Mouse (Mus musculus) hindbrain, embryonic 12.5 days (tissue): ENCODE results near the gene Gtdc1. TPM values are rescaled to one million over a fixed set of nuclear protein-coding genes. Genes with fewer than 3 reads are reported as not detected.

Experiments
- ATAC-seq: fragments of 200-750 bp; cut with Nextera tagmentation; 2 replicates; pipeline ENCODE4 v1.8.0; 2017; ENCODE audit warnings: moderate TSS enrichment; ENCODE audit not compliant: low FRiP score
- H3K27ac ChIP-seq: fragments of 300-500 bp; sonication (generic); 2 replicates; pipeline ENCODE4 v1.5.1; 2016; ENCODE audit warnings: mild to moderate bottlenecking
- H3K27me3 ChIP-seq: fragments of 300-500 bp; sonication (generic); 2 replicates; pipeline ENCODE4 v1.6.1; 2016; ENCODE audit warnings: mild to moderate bottlenecking
- H3K36me3 ChIP-seq: fragments of 300-500 bp; sonication (generic); 2 replicates; pipeline ENCODE4 v1.6.1; 2016; ENCODE audit warnings: mild to moderate bottlenecking
- H3K4me1 ChIP-seq: fragments of 300-500 bp; sonication (generic); 2 replicates; pipeline ENCODE4 v1.6.1; 2016
- H3K4me2 ChIP-seq: fragments of 300-500 bp; sonication (generic); replicated peaks from 2 replicates; pipeline ENCODE4 v1.6.1; 2016; ENCODE audit warnings: mild to moderate bottlenecking
- H3K4me3 ChIP-seq: fragments of 300-500 bp; sonication (generic); 2 replicates; pipeline ENCODE4 v1.5.1; 2016; ENCODE audit warnings: mild to moderate bottlenecking
- H3K9ac ChIP-seq: fragments of 300-500 bp; sonication (generic); 2 replicates; pipeline ENCODE4 v1.6.1; 2016; ENCODE audit warnings: mild to moderate bottlenecking, moderate library complexity
- H3K9me3 ChIP-seq: fragments of 300-500 bp; sonication (generic); replicated peaks from 2 replicates; pipeline ENCODE4 v1.6.1; 2016; ENCODE audit warnings: mild to moderate bottlenecking
- whole genome bisulfite sequencing: fragments of 180-500 bp; shearing (Covaris S2); methylation state at CpG from one replicate; pipeline ENCODE4 v1.1.7; 2016; 5-methylcytosine and 5-hydroxymethylcytosine counted together
- polyA plus RNA-seq: library from polyadenylated mRNA; unstranded; fragments of >200 nt; fragmentation: Nextera tagmentation; extraction: Ambion mirVana; gene quantifications from 2 replicates; pipeline ENCODE4 v1.2.1, GENCODE M21; 2016

The Gtdc1 gene
- polyA plus RNA-seq, 1 experiment from 2014 or later = 16.1 TPM

DNA sequence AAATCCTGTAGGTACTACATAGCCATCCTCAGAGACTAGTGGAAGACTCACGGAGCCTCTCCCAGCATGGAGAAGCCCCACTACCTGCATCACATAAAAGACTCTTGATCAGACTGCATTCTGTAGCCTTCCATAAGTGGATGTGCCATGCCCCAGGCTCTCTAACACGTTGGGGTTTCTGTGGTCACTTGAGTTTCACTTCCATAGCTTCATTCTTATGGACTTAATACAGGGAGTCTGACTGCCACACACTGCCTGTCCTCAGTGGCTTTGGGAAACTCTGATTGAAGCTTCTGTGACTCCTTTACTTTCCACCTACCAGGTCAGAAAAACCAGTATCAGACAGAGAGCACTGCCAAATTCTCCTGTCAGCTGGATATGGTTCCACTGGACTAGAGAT lies 98.1 kb downstream of the Gtdc1 start:
- Histone ChIP-seq H3K36me3 (no peaks in the 10 kb centered on the region), H3K27me3 (no peaks in the 10 kb centered on the region), H3K4me2 (no peak overlapping the region), H3K9ac (no peak overlapping the region), H3K9me3 (no peaks in the 10 kb centered on the region), H3K4me3 (no peak overlapping the region), H3K4me1 (no peaks in the 10 kb centered on the region), H3K27ac (no peak overlapping the region)
- ATAC-seq = no peak
- WGBS = 81% methylated on average over 2 of the region's 2 CpGs

DNA sequence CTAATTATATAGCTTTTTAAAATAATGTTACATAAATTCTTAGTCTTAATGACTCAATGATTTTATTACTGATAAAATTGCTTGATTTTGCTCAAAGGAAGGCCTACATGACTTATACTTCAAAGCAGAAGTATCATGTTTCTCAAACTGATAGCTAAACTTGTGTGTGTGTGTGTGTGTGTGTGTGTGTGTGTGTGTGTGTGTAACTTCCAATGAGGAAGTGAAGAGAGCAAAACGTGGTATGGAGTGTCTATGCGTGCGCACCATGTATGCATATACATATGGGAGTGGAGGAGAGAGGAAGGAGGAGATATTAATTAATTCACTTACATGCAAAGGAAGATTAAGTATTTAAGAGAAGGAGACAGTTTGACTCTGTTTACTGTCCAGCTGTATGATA lies 100.8 kb downstream of the Gtdc1 start:
- Histone ChIP-seq H3K27ac (no peak overlapping the region), H3K4me3 (no peak overlapping the region), H3K27me3 (no peaks in the 10 kb centered on the region), H3K4me2 (no peak overlapping the region), H3K36me3 (no peaks in the 10 kb centered on the region), H3K9me3 (no peaks in the 10 kb centered on the region), H3K9ac (no peak overlapping the region), H3K4me1 (no peaks in the 10 kb centered on the region)
- ATAC-seq = no peak
- WGBS = 94% methylated on average over 3 of the region's 3 CpGs

DNA sequence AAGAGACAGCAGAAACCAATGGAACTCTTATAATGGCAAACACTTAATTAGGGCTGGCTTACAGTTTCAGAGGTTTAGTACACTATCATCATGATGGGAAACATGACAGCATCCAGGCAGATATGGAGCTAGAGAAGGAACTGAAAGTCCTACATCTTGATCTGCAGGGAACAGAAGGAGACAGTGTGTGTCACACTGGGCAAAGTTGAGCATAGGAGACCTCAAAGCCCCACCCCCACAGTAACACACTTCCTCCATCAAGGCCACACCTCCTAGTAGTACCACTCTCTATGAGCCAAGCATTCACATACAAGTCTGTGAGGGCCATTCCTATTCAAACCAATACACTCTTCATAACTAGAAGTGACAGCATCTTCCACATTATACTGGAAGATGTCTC lies 109.7 kb downstream of the Gtdc1 start:
- Histone ChIP-seq H3K9me3 (no peaks in the 10 kb centered on the region), H3K4me3 (no peak overlapping the region), H3K27me3 (no peaks in the 10 kb centered on the region), H3K27ac (no peak overlapping the region), H3K9ac (no peak overlapping the region), H3K4me1 (no peaks in the 10 kb centered on the region), H3K4me2 (no peak overlapping the region), H3K36me3 (no peaks in the 10 kb centered on the region)
- ATAC-seq = no peak

DNA sequence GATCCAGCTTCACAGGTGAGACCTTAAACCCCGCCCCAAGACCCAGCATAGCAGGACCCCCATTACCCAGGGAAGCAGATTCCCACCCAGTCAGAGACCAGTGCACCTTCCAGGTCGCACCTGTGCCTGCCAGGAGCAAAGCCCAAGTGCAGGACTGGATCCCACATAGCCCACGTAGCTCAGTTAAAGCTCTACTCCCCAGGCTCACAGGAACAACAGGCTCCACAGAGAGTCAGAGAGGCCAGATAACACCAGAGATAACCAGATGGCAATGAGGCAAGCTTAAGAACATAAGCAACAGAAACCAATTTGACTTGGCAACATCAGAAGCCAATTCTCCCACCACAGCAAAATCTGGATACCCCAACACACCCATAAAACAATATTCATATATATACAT lies 113.7 kb downstream of the Gtdc1 start:
- Histone ChIP-seq H3K27me3 (no peaks in the 10 kb centered on the region), H3K4me2 (no peak overlapping the region), H3K4me1 (no peaks in the 10 kb centered on the region), H3K36me3 (no peaks in the 10 kb centered on the region), H3K4me3 (no peak overlapping the region), H3K9ac (no peak overlapping the region), H3K9me3 (no peaks in the 10 kb centered on the region), H3K27ac (no peak overlapping the region)
- WGBS = 66% methylated on average over 3 of the region's 3 CpGs
- ATAC-seq = no peak

DNA sequence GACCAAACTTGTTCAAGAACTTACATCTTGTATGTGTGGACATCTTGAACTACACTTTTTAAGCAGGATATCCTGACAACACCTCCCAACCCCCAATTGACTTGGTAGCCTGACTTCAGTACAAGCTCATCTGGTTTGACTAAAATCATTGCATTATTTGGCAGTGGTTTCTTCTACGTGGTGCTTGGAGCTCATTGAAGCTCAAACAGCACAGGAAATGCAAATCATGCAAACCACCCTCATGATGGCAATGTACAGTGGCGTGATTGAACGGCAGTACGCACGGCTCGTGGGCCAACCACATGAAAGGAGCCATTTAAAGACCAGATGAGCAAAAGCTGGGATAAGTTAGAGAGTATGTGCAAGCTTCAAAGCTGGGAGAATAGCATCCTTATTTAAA lies 123.0 kb downstream of the Gtdc1 start:
- H3K9ac ChIP-seq = no peak overlapping the region
- no peaks in the 10 kb centered on the region for H3K36me3 ChIP-seq
- no peak overlapping the region for H3K27ac ChIP-seq
- H3K4me1 ChIP-seq = no peaks in the 10 kb centered on the region
- H3K9me3 ChIP-seq = no peaks in the 10 kb centered on the region
- H3K4me3 ChIP-seq = no peak overlapping the region
- no peak for ATAC-seq
- no peaks in the 10 kb centered on the region for H3K27me3 ChIP-seq
- no peak overlapping the region for H3K4me2 ChIP-seq
- WGBS = 78% methylated on average over 6 of the region's 6 CpGs

DNA sequence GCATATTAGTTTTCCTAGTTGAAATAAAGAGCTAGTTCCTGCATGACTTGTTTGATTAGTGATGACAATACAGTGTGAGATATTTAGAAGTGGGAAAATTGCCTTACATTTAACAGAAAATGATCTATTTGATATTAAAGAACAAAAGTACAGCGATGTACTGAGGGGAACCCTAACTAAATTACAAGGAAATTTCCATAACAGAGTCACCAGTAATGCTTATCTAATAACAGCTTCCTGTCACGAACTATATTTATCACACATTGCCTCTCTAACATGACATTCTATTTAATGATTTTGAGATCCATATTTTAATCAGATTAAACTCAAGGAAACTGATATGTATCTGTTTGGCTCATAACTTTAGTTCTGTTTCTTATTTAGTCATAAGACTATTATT lies 126.1 kb downstream of the Gtdc1 start:
- no peak overlapping the region for H3K4me2 ChIP-seq
- no peaks in the 10 kb centered on the region for H3K9me3 ChIP-seq
- H3K27ac ChIP-seq = no peak overlapping the region
- no peaks in the 10 kb centered on the region for H3K36me3 ChIP-seq
- H3K4me1 ChIP-seq = no peaks in the 10 kb centered on the region
- no peak for ATAC-seq
- no peaks in the 10 kb centered on the region for H3K27me3 ChIP-seq
- H3K9ac ChIP-seq = no peak overlapping the region
- WGBS = 94% methylated on average over 2 of the region's 2 CpGs
- H3K4me3 ChIP-seq = no peak overlapping the region

DNA sequence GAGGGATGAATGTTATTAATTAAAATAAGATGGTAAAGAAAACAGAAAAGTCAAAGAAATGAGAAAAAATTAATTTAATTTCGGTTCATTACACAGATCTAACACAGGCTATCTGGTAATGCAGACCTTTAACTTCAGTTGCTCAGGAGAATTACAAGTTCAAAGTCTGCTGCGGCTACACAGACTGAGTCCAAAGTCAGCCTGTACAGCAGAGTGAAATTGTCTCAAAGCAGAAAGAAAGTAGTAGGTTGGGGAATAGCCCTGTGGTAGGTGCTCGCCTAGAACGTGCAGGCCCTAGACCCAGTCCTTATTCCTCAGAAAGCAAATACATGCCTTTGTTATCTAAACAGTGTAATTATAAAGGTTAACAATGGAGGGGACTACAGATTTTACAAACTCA lies 135.6 kb downstream of the Gtdc1 start:
- Histone ChIP-seq H3K4me2 (no peak overlapping the region), H3K9ac (no peak overlapping the region), H3K27me3 (no peaks in the 10 kb centered on the region), H3K36me3 (no peaks in the 10 kb centered on the region), H3K27ac (no peak overlapping the region), H3K9me3 (no peaks in the 10 kb centered on the region), H3K4me1 (no peaks in the 10 kb centered on the region), H3K4me3 (no peak overlapping the region)
- 90% methylated on average over 4 of the region's 4 CpGs for WGBS
- no peak for ATAC-seq

DNA sequence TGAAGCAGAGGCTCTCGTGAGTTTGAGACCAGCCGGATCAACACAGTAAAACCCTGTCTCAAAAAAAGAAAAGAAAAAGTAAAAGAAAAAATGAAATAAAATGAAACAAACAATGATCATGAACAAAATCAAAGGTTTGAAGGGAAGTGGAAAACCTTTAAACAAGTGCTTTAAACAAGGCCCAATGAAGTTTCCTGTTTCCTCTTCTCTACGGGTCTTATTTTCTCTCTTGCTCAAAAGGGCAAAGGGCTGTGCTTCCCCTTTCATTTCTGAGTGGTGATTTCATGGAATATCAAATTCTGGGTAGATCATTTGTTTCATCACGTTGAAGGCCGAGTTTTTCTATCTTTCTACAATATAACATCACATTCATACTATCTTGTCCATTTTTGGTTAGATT lies 136.3 kb downstream of the Gtdc1 start:
- H3K9ac ChIP-seq = no peak overlapping the region
- H3K4me1 ChIP-seq = no peaks in the 10 kb centered on the region
- WGBS = 89% methylated on average over 5 of the region's 5 CpGs
- H3K36me3 ChIP-seq = no peaks in the 10 kb centered on the region
- no peak for ATAC-seq
- no peak overlapping the region for H3K4me2 ChIP-seq
- H3K27ac ChIP-seq = no peak overlapping the region
- no peak overlapping the region for H3K4me3 ChIP-seq
- no peaks in the 10 kb centered on the region for H3K27me3 ChIP-seq
- H3K9me3 ChIP-seq = no peaks in the 10 kb centered on the region

DNA sequence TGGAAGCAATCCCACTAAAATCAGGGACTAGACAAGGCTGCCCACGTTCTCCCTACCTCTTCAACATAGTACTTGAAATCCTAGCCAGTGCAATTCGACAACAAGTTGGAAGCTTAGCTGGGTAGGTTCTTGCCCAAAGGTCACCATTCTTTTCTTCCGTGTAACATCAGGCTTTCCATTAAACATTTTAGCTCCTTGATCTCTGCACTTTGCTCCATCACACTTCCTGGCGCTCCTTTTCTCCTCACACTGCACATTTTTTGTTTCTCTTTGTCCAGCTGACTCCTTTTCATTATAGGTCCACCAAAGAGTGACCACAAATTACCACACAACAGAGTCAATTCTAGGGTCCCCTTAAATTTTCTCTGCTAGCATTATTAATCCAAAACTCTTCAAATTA lies 144.7 kb downstream of the Gtdc1 start:
- no peak overlapping the region for H3K4me2 ChIP-seq
- ATAC-seq = no peak
- no peak overlapping the region for H3K9ac ChIP-seq
- no peak overlapping the region for H3K27ac ChIP-seq
- H3K4me1 ChIP-seq = no peaks in the 10 kb centered on the region
- H3K27me3 ChIP-seq = no peaks in the 10 kb centered on the region
- WGBS = 93% methylated on average over 4 of the region's 4 CpGs
- peaks cover 6% of the 10 kb centered on the region; the same call in 1 of the 2 replicates for H3K36me3 ChIP-seq
- no peak overlapping the region for H3K4me3 ChIP-seq
- H3K9me3 ChIP-seq = 0 out of 2 replicates have a peak, but pooled peaks cover 4% of the 10 kb centered on the region

DNA sequence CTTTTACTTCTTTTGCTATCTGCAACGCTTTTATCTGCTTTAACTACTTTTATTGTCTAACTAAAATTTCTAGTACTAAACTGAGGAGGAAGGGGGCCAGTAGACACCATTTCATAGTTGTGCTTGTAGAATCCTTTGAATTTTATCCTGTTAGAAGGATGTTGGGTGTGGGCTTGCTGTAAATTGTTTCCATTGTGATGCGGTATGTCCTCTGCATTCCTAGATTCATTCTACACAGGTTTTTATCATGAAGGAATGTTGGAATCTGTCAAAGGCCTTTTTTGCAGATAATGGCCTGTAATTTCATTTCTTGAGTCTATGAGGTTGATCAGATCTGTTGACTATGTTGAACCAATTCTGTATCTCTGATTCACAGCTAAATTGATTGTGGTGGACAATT lies 146.5 kb downstream of the Gtdc1 start:
- no peak for ATAC-seq
- H3K27ac ChIP-seq = no peak overlapping the region
- 0 out of 2 replicates have a peak, but pooled peaks cover 4% of the 10 kb centered on the region for H3K9me3 ChIP-seq
- no peak overlapping the region for H3K4me3 ChIP-seq
- H3K36me3 ChIP-seq = peaks cover 6% of the 10 kb centered on the region; the same call in 1 of the 2 replicates
- H3K4me2 ChIP-seq = no peak overlapping the region
- H3K27me3 ChIP-seq = no peaks in the 10 kb centered on the region
- no peaks in the 10 kb centered on the region for H3K4me1 ChIP-seq
- 94% methylated on average over 2 of the region's 2 CpGs for WGBS
- no peak overlapping the region for H3K9ac ChIP-seq

DNA sequence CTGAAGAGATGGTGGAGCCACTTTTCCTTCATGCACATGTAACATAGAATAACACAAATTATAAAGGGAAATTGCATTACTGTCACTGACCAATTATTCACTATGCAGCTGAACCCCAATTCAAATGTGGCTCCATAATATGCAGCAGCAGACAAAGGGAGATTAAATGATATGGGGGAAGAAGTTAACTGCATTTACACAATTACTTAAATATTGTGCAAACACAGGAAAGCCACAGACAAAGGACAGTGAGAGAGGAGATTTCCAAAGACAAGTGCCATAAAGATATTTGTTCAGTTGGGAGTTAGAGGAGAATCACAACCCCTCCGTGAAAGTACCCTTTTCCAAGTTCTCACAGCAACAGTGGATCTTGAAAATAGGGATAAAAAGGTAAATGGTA lies 163.6 kb downstream of the Gtdc1 start:
- no peak overlapping the region for H3K4me2 ChIP-seq
- H3K9me3 ChIP-seq = no peaks in the 10 kb centered on the region
- 83% methylated on average over 1 of the region's 1 CpGs for WGBS
- no peaks in the 10 kb centered on the region for H3K4me1 ChIP-seq
- H3K9ac ChIP-seq = no peak overlapping the region
- no peak for ATAC-seq
- no peak overlapping the region for H3K27ac ChIP-seq
- H3K4me3 ChIP-seq = no peak overlapping the region
- H3K27me3 ChIP-seq = no peaks in the 10 kb centered on the region
- H3K36me3 ChIP-seq = no peaks in the 10 kb centered on the region

DNA sequence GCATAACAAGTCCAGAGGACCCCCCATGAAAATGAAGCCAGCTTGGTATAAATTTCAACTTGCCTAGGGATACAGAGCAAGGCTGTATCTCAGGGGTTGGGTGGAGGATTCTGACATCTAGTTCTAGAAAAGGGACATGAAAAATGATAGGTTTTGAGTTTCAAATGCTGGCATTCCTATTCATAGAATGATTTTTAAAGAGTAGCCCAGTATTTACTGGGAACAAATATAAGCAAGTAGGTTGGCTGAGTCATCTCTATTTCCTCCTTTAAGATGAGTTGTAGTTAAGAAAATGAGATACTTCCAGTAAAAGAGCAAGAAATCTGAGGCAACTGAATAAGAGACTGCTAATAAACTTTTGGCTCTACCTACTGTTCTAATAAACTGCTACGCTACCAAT lies 190.8 kb downstream of the Gtdc1 start:
- Histone ChIP-seq H3K9ac (no peak overlapping the region), H3K4me3 (no peak overlapping the region), H3K36me3 (no peaks in the 10 kb centered on the region), H3K4me1 (no peaks in the 10 kb centered on the region), H3K27ac (no peak overlapping the region), H3K9me3 (no peaks in the 10 kb centered on the region), H3K4me2 (no peak overlapping the region), H3K27me3 (no peaks in the 10 kb centered on the region)
- 95% methylated on average over 1 of the region's 1 CpGs for WGBS
- ATAC-seq = no peak

DNA sequence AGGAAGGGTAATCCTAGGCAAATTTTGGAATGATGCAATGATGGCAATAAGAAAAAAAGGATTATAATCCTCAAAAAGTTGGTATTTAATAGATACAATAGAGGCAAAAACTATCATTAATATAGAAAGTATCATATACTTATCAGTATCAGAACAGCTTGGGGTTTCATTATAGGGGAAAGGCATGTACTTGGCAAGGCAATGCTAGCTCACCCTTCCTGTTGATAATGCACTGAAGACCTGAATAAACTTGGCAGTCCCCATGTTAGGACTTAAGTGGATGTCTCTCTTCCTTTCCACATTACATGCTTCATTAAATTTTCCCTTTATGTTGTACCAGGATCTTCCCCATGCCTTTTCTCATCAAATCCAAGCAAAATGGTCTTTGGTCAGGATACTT lies 206.0 kb downstream of the Gtdc1 start:
- no peak overlapping the region for H3K4me3 ChIP-seq
- H3K27me3 ChIP-seq = no peaks in the 10 kb centered on the region
- H3K4me1 ChIP-seq = no peaks in the 10 kb centered on the region
- no peak overlapping the region for H3K27ac ChIP-seq
- H3K9ac ChIP-seq = no peak overlapping the region
- H3K9me3 ChIP-seq = no peaks in the 10 kb centered on the region
- no peak overlapping the region for H3K4me2 ChIP-seq
- ATAC-seq = no peak
- no peaks in the 10 kb centered on the region for H3K36me3 ChIP-seq
